Mouse (Mus musculus): ENCODE measurements around the gene Ppp2r5b.
A peak's percentile ranks its signal among the peaks of the same experiment; 100 is the strongest.

Gene Ppp2r5b

DNA sequence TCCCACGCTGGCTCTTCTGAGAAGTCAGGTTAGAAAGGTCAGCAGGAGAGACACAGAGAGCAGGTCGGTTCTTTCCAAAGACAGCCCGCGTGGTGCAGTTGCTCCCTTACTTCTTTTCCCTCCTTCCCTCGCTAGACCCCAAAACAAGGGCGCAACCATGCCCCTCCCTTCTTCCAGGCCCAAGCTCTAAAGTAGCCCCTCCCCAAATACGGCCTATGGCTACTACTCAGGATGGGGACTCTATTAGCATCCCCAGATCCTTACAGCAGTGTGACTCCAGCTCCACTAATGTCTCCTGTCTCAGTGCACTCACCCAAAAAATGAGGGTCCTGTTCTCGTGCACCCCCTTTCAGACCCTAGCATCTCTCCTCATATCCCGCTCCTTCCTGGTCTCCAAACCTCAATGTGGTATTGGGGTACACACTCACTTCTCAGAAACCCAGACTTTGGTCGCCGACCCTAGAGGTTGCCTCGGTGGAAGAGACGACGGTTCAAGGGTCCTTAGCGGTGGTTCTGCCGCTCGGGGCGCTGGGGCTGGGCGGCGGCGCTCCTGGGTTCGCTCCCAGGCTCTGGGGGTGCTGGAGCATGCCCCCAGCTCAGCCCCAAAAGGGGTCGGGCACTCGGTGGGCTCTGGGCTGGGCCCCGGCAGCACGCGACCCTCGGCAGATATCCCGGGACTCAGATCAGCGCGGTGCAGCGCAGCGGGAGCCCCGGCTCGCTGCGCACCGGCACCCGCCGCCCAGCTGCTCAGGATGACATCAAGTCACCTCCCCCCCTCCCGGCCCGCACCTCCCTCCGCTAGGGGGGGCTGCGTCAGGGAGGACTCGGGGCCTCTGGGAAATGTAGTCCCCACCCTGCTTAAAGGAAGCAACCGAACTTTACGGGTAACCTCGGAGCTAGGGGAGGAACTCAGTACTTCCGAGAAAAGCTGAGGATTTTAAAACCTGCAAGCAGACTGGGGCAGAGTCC lies at the start of gene Ppp2r5b:
Ppp2r5b (minus strand) TSS at position 789 of the 969 bp plus-strand sequence.
- DNase-seq (ENCODE audit: low read depth, low spot score) = peak; percentile 95

DNA sequence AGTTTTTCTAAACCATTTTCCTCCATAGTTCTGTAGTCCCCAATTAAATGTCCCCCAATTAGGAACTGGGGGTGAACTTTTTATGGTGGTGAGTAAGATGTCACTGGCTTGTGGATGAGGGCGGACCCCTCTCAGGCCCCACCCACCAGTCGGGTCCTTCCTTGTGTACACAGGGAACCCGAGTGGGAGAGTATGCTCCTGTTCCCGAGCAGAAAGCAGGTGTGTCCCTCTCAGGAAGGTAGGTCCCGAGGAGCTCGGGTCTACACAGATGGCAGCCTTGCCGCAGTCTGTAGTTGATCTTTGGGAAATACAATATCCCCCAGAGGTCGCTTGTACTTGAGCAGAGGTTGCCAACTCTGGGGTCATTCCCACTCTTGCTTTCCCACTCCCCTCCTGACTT lies 49.6 kb upstream of the Ppp2r5b start:
- no peak for DNase-seq (ENCODE audit: low read depth, low spot score)

DNA sequence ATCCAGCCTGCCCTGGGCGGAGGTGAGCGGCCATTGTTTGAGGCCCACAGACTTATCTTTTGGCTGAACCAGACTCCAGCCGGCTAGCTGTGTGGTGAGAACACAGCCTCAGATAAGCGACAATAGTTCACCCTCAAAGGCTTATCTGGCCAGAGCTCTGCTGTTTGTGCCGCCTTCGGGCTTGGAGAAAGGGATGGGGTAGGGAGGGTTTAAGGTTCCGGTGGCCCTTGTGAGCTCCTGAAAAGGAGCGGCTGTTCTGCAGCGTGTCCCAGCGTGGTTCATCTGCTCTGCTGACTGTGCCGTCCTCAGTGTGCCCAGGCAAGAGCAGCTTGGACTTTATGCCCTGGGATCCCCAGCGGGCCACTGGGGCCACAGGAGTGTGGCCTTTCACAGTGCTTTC lies 48.8 kb upstream of the Ppp2r5b start:
- no peak for DNase-seq (ENCODE audit: low read depth, low spot score)

DNA sequence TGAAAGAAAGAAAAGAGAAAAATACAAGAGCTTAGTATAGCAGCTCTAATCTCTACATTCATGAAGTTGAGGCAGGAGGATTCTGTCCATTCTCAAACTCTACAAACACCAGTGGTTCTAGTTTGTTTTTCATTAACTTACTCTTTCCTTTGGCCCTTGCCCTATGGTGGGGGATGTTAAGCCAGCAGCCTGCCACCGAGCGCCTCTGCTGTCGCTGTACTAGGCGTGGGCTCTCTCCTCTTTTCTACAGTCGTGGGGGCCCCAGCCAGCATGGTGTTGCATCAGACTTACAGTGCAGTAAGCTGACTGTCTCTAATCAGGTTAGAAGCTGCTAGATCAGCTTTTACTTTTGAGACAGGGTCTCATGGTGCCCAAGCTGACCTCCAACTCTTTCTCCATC lies 47.3 kb upstream of the Ppp2r5b start:
- DNase-seq (ENCODE audit: low read depth, low spot score) = no peak

DNA sequence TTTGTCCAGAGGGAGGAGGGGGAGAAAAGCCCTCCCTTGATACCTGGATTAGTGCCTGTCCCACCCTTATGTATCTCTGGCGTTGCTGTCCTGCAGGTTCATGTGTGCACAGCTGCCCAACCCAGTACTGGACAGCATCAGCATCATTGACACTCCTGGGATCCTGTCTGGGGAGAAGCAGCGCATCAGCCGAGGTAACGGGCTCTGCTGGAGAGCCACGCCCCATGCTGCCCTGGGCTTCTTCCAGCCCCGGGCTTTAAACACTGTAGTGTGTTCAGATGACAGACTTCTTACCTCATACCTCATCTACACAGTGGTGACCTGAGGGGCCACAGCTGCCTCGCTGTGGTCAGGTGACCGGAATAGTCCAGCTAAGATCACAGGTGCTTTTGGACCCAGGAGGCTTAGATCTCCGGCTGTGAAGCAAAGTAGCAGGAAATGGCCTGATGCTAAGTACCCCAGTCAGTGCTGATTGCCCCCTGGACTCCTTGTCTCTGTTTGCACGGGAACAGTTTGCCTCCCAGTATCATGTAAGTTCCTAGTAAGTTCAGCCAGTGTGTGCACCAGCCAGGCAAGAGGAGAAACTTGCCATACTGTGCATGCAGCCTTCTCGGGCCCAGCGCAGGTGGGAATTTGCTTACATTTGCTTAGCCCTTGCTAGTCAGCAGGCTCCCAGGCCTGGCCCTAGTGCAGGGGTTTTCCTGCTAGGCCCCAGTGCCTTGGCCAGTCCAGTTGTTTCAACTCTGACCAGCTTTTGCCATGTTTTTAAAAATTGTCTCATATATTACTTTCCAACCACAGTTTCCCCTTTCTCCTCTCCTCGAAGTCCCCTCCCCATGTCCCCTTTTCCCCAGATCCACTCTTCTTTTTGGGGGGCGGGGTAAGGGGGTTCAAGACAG lies 45.7 kb upstream of the Ppp2r5b start:
- DNase-seq (ENCODE audit: low read depth, low spot score) = no peak

DNA sequence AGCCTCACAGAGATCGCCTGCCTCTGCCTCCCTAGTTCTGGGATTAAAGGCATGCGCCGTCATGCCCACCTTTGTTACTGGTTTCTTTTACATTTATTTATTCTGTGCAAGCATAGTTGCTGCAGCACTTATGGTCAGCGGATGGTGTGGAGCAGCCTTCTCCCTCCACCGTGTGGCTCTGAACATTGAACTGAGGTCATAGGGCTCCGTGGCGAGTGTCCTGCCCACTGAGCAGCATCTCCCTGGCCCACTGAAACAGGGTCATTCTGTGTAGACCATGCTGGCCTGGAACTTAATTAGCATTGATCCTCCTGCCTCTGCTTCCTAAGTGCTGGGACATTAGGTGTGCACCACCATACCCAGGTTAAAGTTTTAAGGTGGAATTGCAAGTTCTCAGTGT lies 44.9 kb upstream of the Ppp2r5b start:
- no peak for DNase-seq (ENCODE audit: low read depth, low spot score)

DNA sequence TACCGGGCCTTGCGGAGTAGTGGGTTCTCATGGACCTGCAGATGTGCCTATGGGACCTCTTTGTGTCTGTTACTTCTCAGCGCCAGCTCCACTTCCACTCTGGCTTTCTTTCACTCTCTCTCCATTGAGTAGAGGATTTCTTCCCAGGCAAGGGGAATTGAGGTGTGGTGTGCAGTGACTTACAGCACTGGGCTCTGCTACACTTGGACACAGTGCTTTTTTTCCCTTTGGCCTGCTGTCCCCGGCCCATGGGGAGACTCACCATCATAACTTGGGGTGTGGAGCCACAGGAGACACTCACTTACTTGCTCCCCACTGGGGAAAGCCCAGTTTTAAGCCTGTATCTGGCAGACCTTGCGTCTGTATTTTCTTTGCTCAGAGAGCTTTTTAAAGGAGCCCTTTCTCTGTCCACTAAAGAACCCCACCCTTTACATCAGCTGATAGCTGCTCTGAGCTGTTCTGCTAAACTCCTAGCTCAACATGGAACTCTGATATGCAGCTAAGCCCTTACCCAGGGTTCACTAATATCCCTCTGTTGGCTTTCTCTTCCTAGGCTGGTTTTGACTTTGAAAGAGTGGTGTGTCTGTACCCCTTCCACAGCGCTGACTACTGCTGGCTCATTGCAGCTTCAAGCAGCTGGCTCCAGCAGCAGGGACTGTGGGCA lies 43.9 kb upstream of the Ppp2r5b start:
- no peak for DNase-seq (ENCODE audit: low read depth, low spot score)

DNA sequence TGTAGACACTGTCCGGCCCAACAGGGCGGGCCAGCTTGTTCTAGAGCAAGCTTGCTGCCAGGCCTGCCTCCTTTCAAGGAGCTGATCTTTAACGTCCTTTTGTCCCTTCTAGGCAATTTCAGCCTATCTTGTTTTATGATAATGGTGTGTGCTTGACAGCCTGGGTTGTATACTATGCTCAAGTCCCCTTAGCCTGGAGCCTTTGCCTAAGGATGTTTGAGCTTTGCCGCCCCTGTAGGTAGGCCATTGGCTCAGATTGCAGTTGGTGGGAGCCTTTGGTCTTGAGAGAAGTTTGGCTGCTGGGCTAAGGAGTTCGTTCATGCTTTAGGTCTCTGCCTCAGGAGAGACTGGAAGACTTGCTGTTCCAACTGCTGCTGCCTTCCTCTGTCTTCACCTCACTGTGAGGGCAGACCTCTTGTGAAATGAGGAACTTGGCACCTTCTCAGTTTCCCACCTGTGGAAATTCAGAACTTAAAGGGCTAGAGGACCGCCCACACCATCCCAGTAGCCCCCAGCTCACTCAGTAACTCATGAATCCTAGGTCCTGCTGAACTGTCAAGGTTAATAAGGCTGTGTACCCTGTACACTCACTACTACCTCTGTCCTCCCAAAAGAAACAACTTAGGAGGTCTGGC lies 42.9 kb upstream of the Ppp2r5b start:
- DNase-seq (ENCODE audit: low read depth, low spot score) = no peak

DNA sequence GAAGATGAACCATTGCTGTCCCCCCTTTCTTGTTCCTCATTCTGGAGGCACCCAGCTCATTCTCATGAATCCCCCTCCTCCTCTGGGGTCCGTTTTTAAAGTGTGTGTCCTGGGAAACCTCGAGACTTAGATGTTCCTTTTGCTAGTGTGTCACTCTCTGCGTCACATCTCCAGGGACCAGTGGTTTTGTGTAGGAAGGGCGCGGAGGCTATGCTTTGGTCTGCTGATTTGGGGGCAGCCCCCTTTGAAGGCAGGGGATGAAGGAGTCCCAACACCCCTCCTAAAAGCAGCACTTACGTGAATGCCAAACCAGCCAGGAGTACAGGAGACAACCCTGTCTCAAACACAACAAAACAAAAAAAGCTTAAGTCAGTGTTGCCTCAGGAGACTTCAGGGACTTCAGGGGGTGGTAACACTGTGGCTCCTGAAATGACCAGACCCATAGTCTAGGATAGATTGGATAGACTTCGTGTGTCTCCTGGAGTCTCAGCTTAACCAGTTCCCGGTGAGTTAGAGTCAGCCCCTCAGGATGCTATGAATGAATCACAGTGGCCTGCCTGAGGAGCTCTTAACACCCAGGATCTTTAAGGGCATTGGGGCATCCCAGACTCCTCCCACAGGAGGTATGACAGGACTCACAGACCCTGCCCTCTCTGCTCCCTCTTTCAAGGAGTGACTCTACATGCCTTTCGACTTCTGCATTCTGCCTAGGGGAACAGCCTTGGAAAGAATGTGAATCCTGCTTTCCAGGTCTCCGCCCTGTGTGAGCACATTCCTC lies 42.2 kb upstream of the Ppp2r5b start:
- DNase-seq (ENCODE audit: low read depth, low spot score) = peak; percentile 56

DNA sequence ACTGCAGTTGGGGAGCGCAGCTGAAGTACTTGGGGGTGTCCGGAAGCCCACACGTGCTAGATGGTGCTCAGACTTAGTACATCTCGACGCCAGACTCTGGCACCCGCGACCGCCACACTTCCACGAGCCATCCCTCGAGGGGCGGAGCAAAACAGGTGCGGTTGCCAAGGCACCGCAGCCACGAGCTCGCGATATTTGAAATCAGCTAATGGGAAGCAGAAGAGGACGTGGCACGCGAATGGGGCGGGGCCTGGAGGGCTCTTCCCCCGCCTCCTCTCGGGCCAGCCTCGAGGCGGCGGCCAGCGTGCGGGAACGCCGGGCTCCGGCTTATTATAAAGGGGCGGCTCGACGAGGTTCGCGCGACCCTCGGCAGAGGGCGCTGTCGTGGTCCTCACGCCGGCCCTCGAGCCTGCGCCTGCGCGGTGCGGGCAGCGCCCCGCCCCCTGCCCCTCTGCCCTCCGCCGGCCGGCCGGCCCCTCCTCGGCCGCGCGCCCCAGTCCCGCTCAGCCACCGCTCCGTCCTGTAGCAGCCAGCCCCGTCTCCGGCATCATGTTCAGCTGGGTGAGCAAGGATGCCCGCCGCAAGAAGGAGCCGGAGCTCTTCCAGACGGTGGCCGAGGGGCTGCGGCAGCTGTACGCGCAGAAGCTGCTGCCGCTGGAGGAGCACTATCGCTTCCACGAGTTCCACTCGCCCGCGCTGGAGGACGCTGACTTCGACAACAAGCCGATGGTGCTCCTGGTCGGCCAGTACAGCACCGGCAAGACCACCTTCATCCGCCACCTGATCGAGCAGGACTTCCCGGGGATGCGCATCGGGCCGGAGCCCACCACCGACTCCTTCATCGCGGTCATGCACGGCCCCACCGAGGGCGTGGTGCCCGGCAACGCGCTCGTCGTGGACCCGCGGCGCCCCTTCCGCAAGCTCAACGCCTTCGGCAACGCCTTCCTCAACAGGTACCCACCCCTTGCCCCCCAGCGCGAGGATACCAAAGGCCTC lies 41.1 kb upstream of the Ppp2r5b start, which contains the start of gene Ehd1:
Ehd1 (plus strand) TSS at position 300 of the 996 bp plus-strand sequence.
- peak; percentile 98 for DNase-seq (ENCODE audit: low read depth, low spot score)

DNA sequence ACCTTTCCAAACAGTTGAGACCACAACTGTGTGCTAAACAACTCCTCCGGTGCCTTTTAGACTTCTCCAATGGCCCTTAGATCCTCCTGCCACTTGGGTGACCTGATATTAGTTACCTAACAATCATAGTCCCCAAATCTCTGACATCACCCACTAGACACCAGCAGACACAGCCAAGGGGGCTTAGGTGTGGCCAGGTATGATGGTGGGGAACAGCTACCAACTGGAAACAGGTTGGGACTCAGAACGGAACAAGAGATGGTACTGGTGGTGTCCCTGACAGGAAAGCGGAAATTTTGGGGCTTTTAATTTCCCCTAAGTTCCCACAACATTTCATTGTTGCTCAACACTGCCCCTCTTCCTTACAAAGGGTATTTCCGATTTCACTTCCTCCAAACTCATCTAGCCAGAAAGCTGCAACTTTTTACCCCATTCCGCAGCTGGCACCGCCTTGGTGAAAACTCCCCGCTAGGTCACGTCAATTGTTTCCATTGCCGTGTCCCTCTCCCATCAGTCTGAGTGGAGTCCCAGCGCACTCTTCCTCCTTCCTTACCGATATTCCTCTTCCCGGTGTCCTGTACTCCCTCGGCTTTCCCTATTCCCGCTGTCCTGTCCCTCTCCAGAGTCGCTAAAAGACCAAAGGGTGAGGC lies 40.2 kb upstream of the Ppp2r5b start:
- peak; percentile 78 for DNase-seq (ENCODE audit: low read depth, low spot score)

DNA sequence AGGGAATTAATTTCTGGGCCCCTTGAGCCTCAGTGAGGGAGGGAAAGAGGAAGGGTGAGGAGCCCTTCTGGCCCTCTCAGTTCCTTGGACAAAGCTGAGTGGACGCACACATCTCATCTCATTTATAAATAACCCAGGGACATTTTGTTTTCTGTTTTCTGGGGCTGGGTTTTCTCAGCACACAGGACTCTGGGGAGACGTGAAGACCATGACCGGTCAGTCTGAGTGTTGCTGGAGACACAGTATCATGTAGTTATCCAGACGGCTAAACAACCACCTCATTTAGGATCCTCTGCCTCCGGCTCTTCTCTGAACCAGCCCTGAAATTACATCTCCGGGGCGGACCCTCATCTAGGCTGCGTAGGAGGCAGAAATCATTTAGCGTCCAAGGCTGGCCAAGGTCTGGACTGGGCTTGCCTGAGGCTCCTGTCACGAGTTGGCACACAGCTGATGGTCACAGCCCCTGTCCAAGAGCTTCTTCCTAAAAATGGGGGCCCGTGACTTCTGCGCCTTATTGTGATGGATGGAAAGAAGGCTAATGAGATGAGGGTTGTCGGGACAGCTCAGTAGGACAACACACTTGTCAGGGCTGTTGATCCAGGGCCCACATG lies 38.4 kb upstream of the Ppp2r5b start:
- DNase-seq (ENCODE audit: low read depth, low spot score) = no peak

DNA sequence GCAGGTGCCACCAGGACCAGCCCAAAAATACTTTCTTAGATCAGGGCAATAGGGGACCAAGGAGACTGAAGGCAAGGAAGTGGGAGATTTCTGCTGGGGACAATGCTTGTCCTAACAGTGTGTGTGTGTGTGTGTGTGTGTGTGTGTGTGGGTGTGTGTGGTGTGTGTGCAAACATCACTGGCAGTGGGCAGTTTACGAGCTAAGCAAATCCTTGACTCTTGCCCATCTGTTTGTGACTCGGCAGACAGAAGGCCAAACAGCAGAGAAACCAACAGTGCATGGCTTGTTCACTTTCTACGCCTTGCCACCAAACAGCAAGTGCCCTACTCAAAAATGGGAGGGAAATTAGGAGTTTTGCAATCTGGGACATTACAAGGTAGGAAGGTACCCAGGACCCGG lies 37.9 kb upstream of the Ppp2r5b start:
- no peak for DNase-seq (ENCODE audit: low read depth, low spot score)

DNA sequence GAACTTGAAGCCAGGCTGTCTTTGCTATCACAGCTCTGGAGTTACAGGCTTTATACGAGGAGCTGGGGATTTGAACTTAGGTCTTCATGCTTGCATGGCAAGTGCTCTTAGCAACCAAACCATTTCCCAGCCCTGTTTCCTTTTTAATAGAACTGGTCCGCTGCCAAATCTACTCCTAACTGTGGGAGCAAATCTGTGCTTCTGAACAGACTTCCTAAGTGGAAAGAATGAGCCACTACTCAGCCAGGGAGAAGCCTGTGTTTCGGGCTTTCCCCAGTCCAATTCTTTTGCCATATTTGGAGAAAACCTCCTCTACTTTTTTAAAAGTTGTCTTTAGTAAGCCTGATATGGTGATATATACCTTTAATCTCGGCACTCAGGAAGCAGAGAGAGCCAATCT lies 37.1 kb upstream of the Ppp2r5b start:
- DNase-seq (ENCODE audit: low read depth, low spot score) = no peak

DNA sequence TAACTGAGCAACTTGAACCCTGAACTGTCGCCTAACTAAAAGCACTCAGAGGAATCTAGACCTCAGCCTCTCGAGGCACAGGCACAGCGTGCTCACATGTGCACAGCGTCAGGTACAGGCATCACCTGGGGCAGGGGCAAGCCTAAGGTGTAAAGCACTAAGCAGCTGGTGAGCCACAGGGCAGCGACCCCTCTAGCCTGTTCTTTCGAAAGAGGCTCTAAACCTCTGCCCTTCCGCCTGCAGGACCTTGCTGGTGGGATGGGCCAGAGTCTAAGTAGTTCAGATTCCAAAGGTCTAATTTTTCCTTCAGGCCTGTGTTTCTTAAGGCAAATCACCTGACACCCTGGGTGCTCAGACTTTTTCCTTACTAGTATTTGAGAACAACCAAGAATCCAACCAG lies 36.4 kb upstream of the Ppp2r5b start:
- DNase-seq (ENCODE audit: low read depth, low spot score) = no peak

DNA sequence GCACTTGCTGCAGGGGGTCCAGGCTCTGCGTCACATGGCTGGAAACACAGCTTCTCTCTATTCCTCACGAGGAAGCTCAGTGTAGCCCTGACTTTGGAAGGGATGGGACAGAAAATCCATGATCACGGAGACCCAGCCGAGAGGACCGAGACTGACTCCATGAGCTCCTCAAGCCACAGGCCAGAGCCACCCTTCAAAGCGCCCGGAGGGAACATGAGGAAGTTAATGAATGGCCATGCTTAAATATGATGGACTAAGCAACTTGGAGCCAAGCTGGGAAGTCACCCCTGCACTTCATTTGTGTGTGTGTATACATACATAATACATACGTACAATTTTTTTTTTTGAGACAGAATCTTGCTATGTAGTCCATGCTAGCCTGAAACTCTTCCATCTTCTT lies 35.5 kb upstream of the Ppp2r5b start:
- DNase-seq (ENCODE audit: low read depth, low spot score) = no peak

DNA sequence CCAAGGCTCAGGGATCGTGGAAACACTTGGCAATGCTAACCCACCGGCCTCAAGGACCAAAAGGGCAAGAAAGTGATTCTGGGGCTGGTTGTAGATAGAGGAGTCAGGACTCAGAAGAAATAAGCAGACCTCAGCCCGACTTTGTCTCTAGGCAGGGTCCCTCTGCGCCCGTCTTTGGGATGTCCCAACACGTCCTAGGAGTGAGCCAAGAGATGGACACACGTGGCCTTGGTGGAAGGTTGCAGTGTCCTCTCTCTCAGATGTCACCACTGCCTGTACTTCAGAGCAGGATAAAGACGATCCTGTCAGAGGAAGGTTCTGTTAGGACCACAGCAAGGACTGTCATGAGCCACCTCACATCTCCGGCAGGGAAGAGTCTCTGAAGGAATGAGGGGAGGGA lies 35.0 kb upstream of the Ppp2r5b start:
- DNase-seq (ENCODE audit: low read depth, low spot score) = no peak

DNA sequence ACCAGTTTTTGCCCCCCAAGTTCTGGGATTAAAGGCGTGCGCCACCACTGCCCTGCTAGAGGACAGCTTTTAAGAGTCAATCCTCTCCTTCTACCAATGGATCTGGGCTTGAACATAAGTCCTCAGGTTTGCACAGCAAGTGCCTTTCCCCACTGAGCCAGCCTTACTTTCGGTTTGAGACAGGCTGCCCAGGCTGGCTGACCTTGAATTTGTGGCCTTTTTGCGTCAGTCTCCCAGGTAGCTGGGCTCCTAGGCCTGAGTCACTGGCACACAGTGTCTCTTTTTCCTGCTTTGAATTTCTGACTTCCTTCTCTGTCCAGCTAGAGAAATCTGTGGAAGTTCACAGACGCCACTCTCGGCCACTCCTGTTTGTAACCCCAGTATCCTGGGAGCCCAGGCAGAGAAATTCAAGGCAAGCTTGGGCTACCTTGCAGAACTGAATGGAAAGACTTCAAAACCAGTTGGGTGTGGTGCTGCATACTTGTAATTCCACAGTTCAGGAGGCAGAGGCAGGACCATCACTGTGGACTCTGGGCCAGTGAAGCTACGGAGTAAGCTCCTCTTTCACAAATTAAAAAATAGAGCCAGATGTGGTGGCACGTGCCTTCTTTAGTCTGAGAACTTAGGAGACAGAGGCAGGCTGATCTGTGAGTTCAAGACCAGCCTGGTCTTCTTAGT lies 34.3 kb upstream of the Ppp2r5b start:
- no peak for DNase-seq (ENCODE audit: low read depth, low spot score)
